In genomic region chrX:102187023-102187699, GRCm38 (mm10) we compare ENCODE assay signal across 7 mouse cellular contexts. TPM values are rescaled to one million over a fixed set of nuclear protein-coding genes. Genes with fewer than 3 reads are reported as not detected.
A peak's percentile ranks its signal among the peaks of the same experiment; 100 is the strongest.
DNase-seq lines count a peak whose midpoint lies in the region; ATAC-seq and TF ChIP-seq lines count a peak whose summit lies in the region.

No protein-coding gene starts in this region.

- TF ChIP-seq CTCF in C2C12 (IDR thresholded peaks at IDR 0.05; ENCODE audit: control insufficient read depth, insufficient read depth, insufficient read length) (no peak), CH12.LX (conservative IDR thresholded peaks at IDR 0.05 in 1 of 2, IDR thresholded peaks at IDR 0.05 in 1 of 2; ENCODE audit: low read depth in 2 of 2, low read length in 2 of 2) (no peak)

- H3K27me3 ChIP-seq in C2C12 (ENCODE audit: control insufficient read depth, insufficient read depth, insufficient read length) (no peaks in the 10 kb centered on the region), CH12.LX (replicated peaks) (no peaks in the 10 kb centered on the region)
- peaks cover 5% of the 10 kb centered on the region for H3K27me3 ChIP-seq in hindbrain, embryonic 10.5 days (ENCODE audit: insufficient read depth, poor library complexity, severe bottlenecking)

- H3K27ac ChIP-seq in CH12.LX (ENCODE audit: insufficient read depth, low read depth) = peak overlapping the region; percentile 38; the same call in 1 of the 2 replicates
- H3K27ac ChIP-seq in hindbrain, embryonic 10.5 days = no peak overlapping the region

- H3K36me3 ChIP-seq in C2C12 (ENCODE audit: control insufficient read depth, insufficient read depth) (peaks cover 52% of the 10 kb centered on the region), CH12.LX (replicated peaks in 1 of 2; ENCODE audit: control insufficient read depth in 1 of 2, insufficient read depth in 1 of 2, low read length in 1 of 2) (peaks cover 39 to 51% of the 10 kb centered on the region in 2 experiments)
- H3K36me3 ChIP-seq in hindbrain, embryonic 10.5 days = peaks cover 53% of the 10 kb centered on the region

- peaks cover 37% of the 10 kb centered on the region for H3K79me3 ChIP-seq in C2C12 (ENCODE audit: low read depth)

- dilution Hi-C loops in CH12.LX (cut with MboI; ENCODE audit: extremely low pct_ligation_motif_present, extremely low pct_unique_long_range_greater_than_20kb, low sequenced_read_pairs) = no loop called here

- H3K9me3 ChIP-seq in CH12.LX (replicated peaks; ENCODE audit: low read length) = no peaks in the 10 kb centered on the region
- H3K9me3 ChIP-seq in hindbrain, embryonic 10.5 days = no peaks in the 10 kb centered on the region

- TF ChIP-seq POLR2A in CH12.LX (IDR thresholded peaks at IDR 0.05; ENCODE audit: low read depth, low read length) = no peak; the same call in 1 of the 2 replicates

- H3K79me2 ChIP-seq in C2C12 (ENCODE audit: control insufficient read depth, insufficient read depth) = peaks cover 44% of the 10 kb centered on the region
- peaks cover 32% of the 10 kb centered on the region for H3K79me2 ChIP-seq in CH12.LX (replicated peaks; ENCODE audit: control insufficient read depth, extremely low read depth, insufficient read depth, poor library complexity, severe bottlenecking)

- H3K9ac ChIP-seq in CH12.LX (ENCODE audit: insufficient read depth, low read depth) = peak overlapping the region; percentile 99

- 50% methylated on average over 11 of the region's 11 CpGs for WGBS in hindbrain, embryonic 10.5 days

- in situ Hi-C loops in CH12.LX (cut with MboI; ENCODE audit: low pct_ligation_motif_present, low pct_unique_long_range_greater_than_20kb, low sequenced_read_pairs) = no loop called here

- ATAC-seq in megakaryocyte progenitor cell, adult 5-6 weeks (replicated peaks; ENCODE audit: poor library complexity) = peak; percentile 15; the same call in 1 of the 2 replicates

- TF ChIP-seq EP300 in CH12.LX (IDR thresholded peaks at IDR 0.05; ENCODE audit: low read length) = no peak

- peaks cover 0 to 9% of the 10 kb centered on the region in 2 experiments; a peak in 2 of 4 replicates for H3K4me1 ChIP-seq in CH12.LX (ENCODE audit: control insufficient read depth in 1 of 2, insufficient read depth in 2 of 2)
- H3K4me1 ChIP-seq in hindbrain, embryonic 10.5 days (replicated peaks) = peaks cover 7% of the 10 kb centered on the region; the same call in 1 of the 2 replicates

- H3ac ChIP-seq in C2C12 (ENCODE audit: control insufficient read depth, insufficient read length, low read depth) = peak overlapping the region; percentile 76

- peak overlapping the region; percentile 51; the same call in 1 of the 2 replicates for H3K4me2 ChIP-seq in CH12.LX (ENCODE audit: insufficient read depth, low read depth, poor library complexity, severe bottlenecking)

- H3K4me3 ChIP-seq in C2C12 (ENCODE audit: insufficient read depth, poor library complexity, severe bottlenecking) (peak overlapping the region; percentile 55), CH12.LX (replicated peaks in 1 of 3; ENCODE audit: low read depth in 2 of 3, low read length in 2 of 3, poor library complexity in 1 of 3) (peak overlapping the region; percentile 83 to 96 (median 89))
- H3K4me3 ChIP-seq in hindbrain, embryonic 10.5 days = peak overlapping the region; percentile 64

- TF ChIP-seq RAD21 in CH12.LX (IDR thresholded peaks at IDR 0.05; ENCODE audit: low read depth, low read length) = no peak

- DNase-seq in CH12.LX (ENCODE audit: extremely low read depth) = no peak
- DNase-seq in hindbrain, embryonic 10.5 days (ENCODE audit: low spot score) = no peak
- DNase-seq in urinary bladder, postnatal 10 days (ENCODE audit: low spot score) = no peak
- DNase-seq in spleen, postnatal 4 days (ENCODE audit: low spot score in 2 of 2) = no peak
- DNase-seq in embryo, embryonic 9.5 days (ENCODE audit: extremely low spot score) = no peak

TF ChIP-seq in C2C12, 6 proteins besides CTCF, POLR2A, EP300 and RAD21:
- TF ChIP-seq USF1 (IDR thresholded peaks at IDR 0.05; ENCODE audit: low read depth) = no peak
- no peak for TF ChIP-seq MAX (IDR thresholded peaks at IDR 0.05)
- no peak for TF ChIP-seq MYOD1 (IDR thresholded peaks at IDR 0.05; ENCODE audit: control insufficient read depth, insufficient read length, low read depth)
- TF ChIP-seq MYOG (IDR thresholded peaks at IDR 0.05; ENCODE audit: control insufficient read depth, extremely low read depth, insufficient read length) = no peak
- no peak for TF ChIP-seq FOSL1 (IDR thresholded peaks at IDR 0.05; ENCODE audit: insufficient read depth, low read length, poor library complexity, severe bottlenecking)

TF ChIP-seq in CH12.LX, 34 proteins besides CTCF, POLR2A, EP300 and RAD21:
- TF ChIP-seq USF1 (IDR thresholded peaks at IDR 0.05; ENCODE audit: low read depth, low read length) = no peak
- TF ChIP-seq MAFK (IDR thresholded peaks at IDR 0.05; ENCODE audit: insufficient replicate concordance, low read length) = no peak
- no peak for TF ChIP-seq NRF1 (IDR thresholded peaks at IDR 0.05; ENCODE audit: low read depth, low read length)
- TF ChIP-seq ETS1 (conservative IDR thresholded peaks at IDR 0.05; ENCODE audit: low read depth, low read length) = no peak
- TF ChIP-seq CHD1 (IDR thresholded peaks at IDR 0.05; ENCODE audit: low read depth, low read length) = peak; percentile 63; the same call in 1 of the 2 replicates
- TF ChIP-seq SIN3A (IDR thresholded peaks at IDR 0.05; ENCODE audit: low read length) = no peak; the same call in 1 of the 2 replicates
- no peak for TF ChIP-seq POLR2AphosphoS2 (IDR thresholded peaks at IDR 0.05; ENCODE audit: low read depth, low read length)
- no peak for TF ChIP-seq RCOR1 (conservative IDR thresholded peaks at IDR 0.05; ENCODE audit: low read depth, low read length)
- no peak for TF ChIP-seq ZNF384 (IDR thresholded peaks at IDR 0.05; ENCODE audit: low read depth, low read length)
- TF ChIP-seq TBP (conservative IDR thresholded peaks at IDR 0.05; ENCODE audit: low read depth, low read length) = no peak
- TF ChIP-seq HCFC1 (IDR thresholded peaks at IDR 0.05; ENCODE audit: low read depth, low read length) = no peak
- no peak for TF ChIP-seq PAX5 (IDR thresholded peaks at IDR 0.05; ENCODE audit: low read length)
- TF ChIP-seq BHLHE40 (IDR thresholded peaks at IDR 0.05; ENCODE audit: low read depth, low read length) = peak; percentile 26; the same call in 1 of the 2 replicates
- TF ChIP-seq JUND (conservative IDR thresholded peaks at IDR 0.05; ENCODE audit: low read depth, low read length) = no peak
- no peak for TF ChIP-seq USF2 (conservative IDR thresholded peaks at IDR 0.05; ENCODE audit: low read depth, low read length)
- TF ChIP-seq MAZ (IDR thresholded peaks at IDR 0.05; ENCODE audit: low read depth, low read length) = no peak
- TF ChIP-seq KAT2A (IDR thresholded peaks at IDR 0.05; ENCODE audit: insufficient replicate concordance, low read length) = 0 out of 2 replicates have a peak, but pooled peaks have one; percentile 18
- peak; percentile 72; the same call in 1 of the 2 replicates for TF ChIP-seq MAX (IDR thresholded peaks at IDR 0.05; ENCODE audit: low read length)
- peak; percentile 91 for TF ChIP-seq MYC (IDR thresholded peaks at IDR 0.05; ENCODE audit: low read depth, low read length)
- TF ChIP-seq MXI1 (IDR thresholded peaks at IDR 0.05; ENCODE audit: low read depth, low read length) = peak; percentile 76
- TF ChIP-seq JUN (IDR thresholded peaks at IDR 0.05; ENCODE audit: insufficient read depth, low read depth, low read length) = no peak
- no peak for TF ChIP-seq E2F4 (IDR thresholded peaks at IDR 0.05; ENCODE audit: insufficient replicate concordance, low read depth, low read length)
- no peak for TF ChIP-seq SMC3 (IDR thresholded peaks at IDR 0.05; ENCODE audit: low read depth, low read length)
- no peak for TF ChIP-seq UBTF (IDR thresholded peaks at IDR 0.05; ENCODE audit: low read depth, low read length)
- TF ChIP-seq GABPA (IDR thresholded peaks at IDR 0.05; ENCODE audit: insufficient replicate concordance, low read depth, low read length) = no peak
- no peak for TF ChIP-seq TCF12 (IDR thresholded peaks at IDR 0.05; ENCODE audit: low read depth, low read length)
- no peak for TF ChIP-seq ELF1 (IDR thresholded peaks at IDR 0.05; ENCODE audit: low read depth, low read length)
- TF ChIP-seq CHD2 (IDR thresholded peaks at IDR 0.05; ENCODE audit: low read length) = no peak
- no peak for TF ChIP-seq NELFE (IDR thresholded peaks at IDR 0.05; ENCODE audit: low read depth, low read length)
- no peak for TF ChIP-seq ZC3H11A (IDR thresholded peaks at IDR 0.05; ENCODE audit: low read depth, low read length)
- no peak for TF ChIP-seq ZKSCAN1 (IDR thresholded peaks at IDR 0.05; ENCODE audit: borderline replicate concordance, low read depth, low read length)
- TF ChIP-seq ZMIZ1 (IDR thresholded peaks at IDR 0.05; ENCODE audit: low read depth, low read length) = no peak

RNA-seq across cellular contexts. Expression of gene Rps4x, which starts 2.0 kb away (rescaled TPM):
- polyA plus RNA-seq in C2C12 (2012; fragmentation: generic; extraction: Trizol) (2,633 TPM), CH12.LX (2012; ENCODE audit: insufficient read length, low read depth) (2,286 and 2,456 TPM in 2 replicates)
- total RNA-seq in CH12.LX (2012; rRNA removed) (3,052 and 3,101 TPM in 2 replicates), CH12.LX (2014; rRNA removed) (4,290 and 4,543 TPM in 2 replicates)
- polyA plus RNA-seq in hindbrain, embryonic 10.5 days (2016; fragmentation: Nextera tagmentation; extraction: Ambion mirVana) = 569 and 666 TPM in 2 replicates
- total RNA-seq in megakaryocyte progenitor cell, adult 5-6 weeks (2015) = 4,640 and 4,664 TPM in 2 replicates
- total RNA-seq in megakaryocyte progenitor cell, adult 5-6 weeks (2017) = 2,298 and 2,758 TPM in 2 replicates

RNA-seq across cellular contexts. Expression of gene Ercc6l, which starts 30.3 kb away (rescaled TPM):
- 6.2 TPM for polyA plus RNA-seq in C2C12 (2012; fragmentation: generic; extraction: Trizol)
- total RNA-seq in CH12.LX (2012; rRNA removed) = 8.9 and 13.5 TPM in 2 replicates
- 18.5 and 21.5 TPM in 2 replicates for total RNA-seq in CH12.LX (2014; rRNA removed)
- polyA plus RNA-seq in CH12.LX (2012; ENCODE audit: insufficient read length, low read depth) = 12.2 and 15.0 TPM in 2 replicates
- 13.7 and 21.8 TPM in 2 replicates for polyA plus RNA-seq in hindbrain, embryonic 10.5 days (2016; fragmentation: Nextera tagmentation; extraction: Ambion mirVana)
- total RNA-seq in megakaryocyte progenitor cell, adult 5-6 weeks (2015) = 22.3 and 29.5 TPM in 2 replicates
- total RNA-seq in megakaryocyte progenitor cell, adult 5-6 weeks (2017) = 28.6 and 32.1 TPM in 2 replicates
